Mouse (Mus musculus): ENCODE measurements around the gene Slc26a11. TPM values are rescaled to one million over a fixed set of nuclear protein-coding genes. Genes with fewer than 3 reads are reported as not detected.

Gene Slc26a11
- polyA plus RNA-seq, 1 experiment from 2014 or later = 7.4 TPM

DNA sequence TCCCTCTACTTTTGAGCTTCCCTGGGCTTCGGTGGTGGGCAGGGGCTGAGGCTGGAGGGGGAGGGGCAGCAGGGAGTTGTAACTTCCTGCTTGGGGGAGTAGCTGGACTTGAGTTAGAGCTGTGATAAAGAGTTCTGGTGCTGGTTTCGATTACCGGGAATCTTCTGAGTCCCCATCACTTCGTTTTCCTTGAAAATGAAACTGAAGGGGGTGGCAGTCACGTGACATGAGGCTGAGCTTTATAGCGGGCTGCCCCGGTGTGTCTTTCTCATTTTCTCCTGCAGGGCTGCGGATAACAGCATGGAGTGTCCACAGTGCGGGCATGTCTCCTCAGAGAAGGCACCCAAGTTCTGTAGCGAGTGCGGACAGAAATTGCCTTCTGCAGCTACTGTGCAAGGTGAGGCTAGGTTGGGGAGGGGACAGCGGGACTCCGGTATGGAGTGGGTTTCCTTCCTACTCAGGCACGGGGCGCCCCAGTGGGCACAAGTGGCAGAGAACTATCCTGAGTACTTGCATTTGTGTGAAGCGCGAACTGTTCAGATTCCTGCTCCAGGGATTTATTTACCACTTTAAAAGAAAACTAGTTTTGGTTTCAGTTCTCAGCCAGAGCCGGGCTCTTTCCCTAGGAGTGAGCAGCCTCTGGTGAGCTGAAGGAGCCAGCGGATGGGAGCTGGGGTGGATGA, 37.6 kb downstream of the Slc26a11 start, which contains the start of gene Rnf213:
TSS of gene Rnf213 (plus strand) at position 301 of the 683 bp plus-strand sequence.
- Histone ChIP-seq H3K27me3 (ENCODE audit: low read depth, poor library complexity, severe bottlenecking) (peaks cover 93% of the 10 kb centered on the region), H3K9me3 (replicated peaks) (no peaks in the 10 kb centered on the region), H3K4me3 (peak within 1 kb of the TSS; percentile 57), H3K27ac (replicated peaks) (peak within 1 kb of the TSS; percentile 55), H3K36me3 (no peaks in the 10 kb centered on the region), H3K4me1 (peaks cover 45% of the 10 kb centered on the region)
- WGBS = 1% methylated on average over 19 of the region's 19 CpGs
- peak; percentile 63 for DNase-seq (ENCODE audit: low spot score)

DNA sequence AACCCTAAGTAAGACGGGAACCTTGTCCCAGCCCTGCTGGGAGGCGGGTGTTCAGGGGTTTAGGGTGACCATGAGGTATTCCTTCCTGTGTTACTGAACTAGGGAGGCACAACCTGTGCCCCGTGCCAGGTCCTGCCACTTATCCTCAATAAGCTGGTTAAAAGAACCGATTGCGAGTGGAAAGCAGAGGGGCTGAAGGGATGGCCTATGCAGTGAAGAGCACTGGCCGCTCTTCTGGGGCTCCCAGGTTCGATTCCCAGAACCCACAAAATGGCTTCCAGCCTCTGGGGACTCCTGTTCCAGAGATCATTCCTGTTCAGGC, 38.1 kb downstream of the Slc26a11 start:
- no peak for DNase-seq (ENCODE audit: low spot score)
- H3K9me3 ChIP-seq (replicated peaks) = no peaks in the 10 kb centered on the region
- no peak overlapping the region for H3K27ac ChIP-seq (replicated peaks)
- peaks cover 45% of the 10 kb centered on the region for H3K4me1 ChIP-seq
- H3K4me3 ChIP-seq = peak overlapping the region; percentile 57
- H3K36me3 ChIP-seq = no peaks in the 10 kb centered on the region
- peaks cover 93% of the 10 kb centered on the region for H3K27me3 ChIP-seq (ENCODE audit: low read depth, poor library complexity, severe bottlenecking)
- WGBS = 26% methylated on average over 7 of the region's 7 CpGs

DNA sequence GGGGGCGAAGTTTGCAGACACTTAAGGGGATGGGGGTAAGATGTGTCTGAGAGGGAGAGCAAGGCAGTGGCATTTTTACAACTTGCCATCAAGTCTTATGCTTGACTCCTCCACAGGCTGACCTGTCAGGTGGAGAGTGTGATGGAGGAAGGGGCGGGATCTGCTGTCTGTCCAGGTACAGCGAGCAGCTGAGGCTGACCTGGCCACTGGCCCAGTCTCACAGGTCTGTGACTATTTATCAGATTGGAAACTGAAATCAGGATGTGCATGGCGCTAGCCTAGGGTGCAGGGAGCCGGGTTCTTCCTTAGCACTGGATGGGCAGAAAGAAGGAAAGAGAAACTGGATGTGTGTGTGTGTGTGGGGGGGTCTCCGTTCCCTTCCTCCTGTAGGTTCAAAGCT, 38.9 kb downstream of the Slc26a11 start:
- 36% methylated on average over 6 of the region's 6 CpGs for WGBS
- H3K9me3 ChIP-seq (replicated peaks) = no peaks in the 10 kb centered on the region

DNA sequence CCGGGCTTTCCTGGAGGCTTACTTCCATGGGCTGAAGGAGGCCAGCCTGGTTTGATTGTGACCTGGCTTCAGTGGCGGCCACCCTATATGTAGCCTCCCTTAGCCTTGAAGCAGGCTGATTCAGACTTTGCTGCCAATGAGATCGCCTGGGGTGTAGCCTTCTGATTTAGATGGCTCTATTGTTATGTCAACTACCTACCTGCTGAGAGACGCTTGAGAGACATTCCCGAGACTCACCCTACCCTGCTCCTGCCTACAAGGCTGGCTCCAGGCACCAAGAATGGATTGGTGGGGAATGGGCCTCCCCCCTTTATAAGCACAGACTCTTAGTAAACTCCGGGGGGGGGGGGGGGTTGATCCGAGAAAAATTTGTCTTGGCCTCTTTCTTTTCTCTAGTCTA, 40.0 kb downstream of the Slc26a11 start:
- H3K36me3 ChIP-seq = no peaks in the 10 kb centered on the region
- H3K4me1 ChIP-seq = peaks cover 35% of the 10 kb centered on the region
- no peak for DNase-seq (ENCODE audit: low spot score)
- peaks cover 74% of the 10 kb centered on the region for H3K27me3 ChIP-seq (ENCODE audit: low read depth, poor library complexity, severe bottlenecking)
- H3K27ac ChIP-seq (replicated peaks) = no peak overlapping the region
- WGBS = under 1% methylated on average over 7 of the region's 7 CpGs
- no peaks in the 10 kb centered on the region for H3K9me3 ChIP-seq (replicated peaks)
- H3K4me3 ChIP-seq = no peak overlapping the region

More for the DNA sequence above, 38.9 kb downstream of the Slc26a11 start:
- H3K27me3 ChIP-seq (ENCODE audit: low read depth, poor library complexity, severe bottlenecking) = peaks cover 85% of the 10 kb centered on the region
- no peaks in the 10 kb centered on the region for H3K36me3 ChIP-seq
- H3K27ac ChIP-seq (replicated peaks) = no peak overlapping the region
- DNase-seq (ENCODE audit: low spot score) = no peak
- no peak overlapping the region for H3K4me3 ChIP-seq
- H3K4me1 ChIP-seq = peaks cover 45% of the 10 kb centered on the region

DNA sequence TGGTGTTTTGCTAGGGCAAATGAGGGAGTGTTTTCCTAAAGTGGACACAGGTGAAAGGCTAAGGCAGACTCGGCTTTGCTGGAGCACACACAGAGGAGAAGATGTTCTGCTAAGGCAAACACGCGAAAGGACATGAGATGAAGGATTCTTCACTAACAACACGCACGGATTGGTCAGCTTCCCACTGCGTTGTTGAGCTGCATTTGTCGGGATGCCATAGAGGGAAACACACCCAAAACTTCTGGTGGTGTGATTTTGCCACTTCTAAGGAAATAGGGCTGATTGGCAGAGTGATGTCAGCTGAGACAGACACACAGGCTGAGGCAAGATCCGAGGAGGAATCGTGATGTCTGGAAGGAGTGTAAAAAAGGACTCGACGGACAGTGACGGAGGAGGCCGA, 40.6 kb downstream of the Slc26a11 start:
- Histone ChIP-seq H3K4me1 (peaks cover 29% of the 10 kb centered on the region), H3K9me3 (replicated peaks) (no peaks in the 10 kb centered on the region), H3K36me3 (no peaks in the 10 kb centered on the region), H3K4me3 (no peak overlapping the region), H3K27me3 (ENCODE audit: low read depth, poor library complexity, severe bottlenecking) (peaks cover 68% of the 10 kb centered on the region), H3K27ac (replicated peaks) (no peak overlapping the region)
- 13% methylated on average over 13 of the region's 13 CpGs for WGBS
- no peak for DNase-seq (ENCODE audit: low spot score)

DNA sequence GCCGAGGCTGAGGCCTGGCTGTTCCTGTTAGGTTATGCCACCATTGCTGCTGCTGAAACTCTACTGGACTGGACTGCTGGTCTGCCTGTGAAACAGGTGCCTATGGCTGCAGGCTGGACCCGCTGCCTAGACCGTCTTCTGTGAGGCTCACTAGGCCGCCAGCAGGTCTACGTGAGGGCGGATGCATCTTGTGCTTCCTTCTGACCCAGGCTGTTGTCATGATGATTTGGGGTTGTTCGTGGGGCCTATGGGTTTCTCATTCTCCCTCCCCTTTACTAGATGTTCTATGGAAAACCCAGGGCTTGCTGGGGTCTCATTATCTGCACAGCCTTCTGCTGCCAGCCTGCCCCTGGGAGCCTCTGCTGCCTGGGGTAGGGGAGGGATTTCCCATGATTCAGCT, 41.1 kb downstream of the Slc26a11 start:
- peaks cover 28% of the 10 kb centered on the region for H3K4me1 ChIP-seq
- H3K36me3 ChIP-seq = no peaks in the 10 kb centered on the region
- no peak overlapping the region for H3K27ac ChIP-seq (replicated peaks)
- peaks cover 63% of the 10 kb centered on the region for H3K27me3 ChIP-seq (ENCODE audit: low read depth, poor library complexity, severe bottlenecking)
- no peak overlapping the region for H3K4me3 ChIP-seq
- DNase-seq (ENCODE audit: low spot score) = no peak
- H3K9me3 ChIP-seq (replicated peaks) = no peaks in the 10 kb centered on the region
- WGBS = 35% methylated on average over 7 of the region's 7 CpGs

DNA sequence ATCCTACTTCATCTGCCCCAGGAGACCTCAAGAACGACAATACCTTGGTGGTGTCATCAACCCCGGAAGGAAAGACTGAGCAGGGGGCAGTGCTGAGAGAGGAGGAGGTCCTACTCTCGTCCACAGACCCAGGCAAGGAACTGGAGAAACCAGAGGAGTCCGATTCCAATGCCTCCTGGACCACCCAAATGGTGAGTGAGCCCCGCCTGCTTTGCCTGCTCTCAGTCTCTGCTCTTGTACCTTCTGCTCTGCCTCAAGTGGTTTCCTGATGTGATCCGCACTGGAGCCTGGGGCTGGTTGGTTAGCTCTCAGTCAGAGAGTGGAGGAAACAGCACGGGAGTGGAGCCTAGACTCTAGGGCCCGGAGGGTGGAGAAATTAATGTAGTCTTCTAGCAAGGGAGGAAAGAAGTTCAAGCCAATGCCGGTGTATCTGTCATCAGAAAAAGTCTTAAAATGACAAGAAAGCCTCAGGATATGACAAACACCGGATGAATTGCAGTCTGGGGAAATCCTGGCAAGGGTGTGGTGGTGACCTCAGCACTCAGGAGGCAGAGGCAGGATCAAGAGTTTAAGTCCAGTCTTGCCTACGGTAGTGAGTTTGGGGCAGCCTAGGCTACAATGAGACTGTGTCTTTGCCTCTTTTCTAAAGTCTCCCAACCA, 47.3 kb downstream of the Slc26a11 start:
- Histone ChIP-seq H3K4me1 (no peaks in the 10 kb centered on the region), H3K36me3 (no peaks in the 10 kb centered on the region), H3K4me3 (no peak overlapping the region), H3K9me3 (replicated peaks) (no peaks in the 10 kb centered on the region), H3K27me3 (ENCODE audit: low read depth, poor library complexity, severe bottlenecking) (peaks cover 6% of the 10 kb centered on the region; the same call in 1 of the 2 replicates), H3K27ac (replicated peaks) (no peak overlapping the region)
- 57% methylated on average over 11 of the region's 11 CpGs for WGBS
- DNase-seq (ENCODE audit: low spot score) = no peak

DNA sequence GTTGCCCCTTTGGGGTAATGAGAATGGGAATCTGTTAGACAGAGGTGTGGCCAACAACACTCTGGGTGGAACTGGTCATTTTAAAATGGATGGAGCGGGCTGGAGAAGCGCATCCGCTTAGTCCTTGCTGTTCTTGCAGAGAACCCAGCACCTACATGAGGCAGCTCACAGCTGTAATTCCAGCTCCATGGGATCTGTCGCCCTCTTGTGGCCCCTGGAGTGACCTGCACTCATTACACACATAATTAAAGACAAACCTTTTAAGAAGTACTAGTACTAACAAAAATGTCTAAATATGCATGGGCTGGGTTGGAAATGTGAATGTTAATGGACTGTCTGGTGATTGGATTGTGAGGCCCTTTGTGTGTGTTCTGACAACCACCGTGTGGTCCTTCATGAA, 49.3 kb downstream of the Slc26a11 start:
- no peaks in the 10 kb centered on the region for H3K27me3 ChIP-seq (ENCODE audit: low read depth, poor library complexity, severe bottlenecking)
- DNase-seq (ENCODE audit: low spot score) = peak; percentile 53
- H3K4me1 ChIP-seq = no peaks in the 10 kb centered on the region
- no peak overlapping the region for H3K27ac ChIP-seq (replicated peaks)
- 47% methylated on average over 5 of the region's 5 CpGs for WGBS
- H3K4me3 ChIP-seq = no peak overlapping the region
- no peaks in the 10 kb centered on the region for H3K36me3 ChIP-seq
- H3K9me3 ChIP-seq (replicated peaks) = no peaks in the 10 kb centered on the region

DNA sequence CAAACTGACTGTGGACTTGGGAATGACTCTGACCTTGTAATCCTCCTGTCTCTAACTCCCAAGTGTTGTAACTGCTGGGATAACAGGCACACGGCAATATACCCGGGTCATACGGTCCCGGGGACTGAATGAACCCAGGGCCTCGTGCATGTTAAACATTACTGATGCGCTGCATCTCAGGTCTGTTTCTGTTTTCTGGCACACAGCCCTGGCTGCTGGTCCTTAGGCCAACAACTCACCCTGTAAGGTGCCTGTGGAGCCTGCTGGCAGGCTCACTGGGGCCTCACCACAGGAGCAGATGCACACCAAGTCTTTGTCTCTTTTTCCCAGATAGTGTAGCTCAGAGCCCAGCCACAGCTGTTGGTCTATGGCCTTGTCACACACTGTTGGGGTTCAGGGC, 52.0 kb downstream of the Slc26a11 start:
- Histone ChIP-seq H3K27ac (replicated peaks) (no peak overlapping the region), H3K36me3 (no peaks in the 10 kb centered on the region), H3K9me3 (replicated peaks) (no peaks in the 10 kb centered on the region), H3K4me1 (no peaks in the 10 kb centered on the region), H3K27me3 (ENCODE audit: low read depth, poor library complexity, severe bottlenecking) (no peaks in the 10 kb centered on the region), H3K4me3 (no peak overlapping the region)
- WGBS = 91% methylated on average over 6 of the region's 6 CpGs
- DNase-seq (ENCODE audit: low spot score) = no peak

DNA sequence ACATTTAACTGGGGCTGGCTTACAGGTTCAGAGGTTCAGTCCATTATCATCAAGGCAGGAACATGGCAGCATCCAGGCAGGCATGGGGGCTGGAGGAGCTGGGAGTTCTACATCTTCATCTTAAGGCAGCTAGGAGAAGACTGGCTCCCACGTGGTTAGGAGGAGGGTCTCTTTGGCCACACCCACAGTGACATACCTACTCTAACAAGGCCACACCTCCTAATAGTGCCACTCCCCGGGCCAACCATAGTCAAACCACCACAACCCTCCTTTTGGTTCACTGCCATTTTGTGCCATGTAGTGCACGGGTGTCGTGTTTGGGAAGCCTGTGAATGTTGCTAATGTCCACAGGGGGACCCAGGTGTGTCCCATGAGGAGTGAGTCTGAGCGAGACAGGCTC, 52.6 kb downstream of the Slc26a11 start:
- Histone ChIP-seq H3K4me1 (no peaks in the 10 kb centered on the region), H3K27ac (replicated peaks) (no peak overlapping the region), H3K4me3 (no peak overlapping the region), H3K9me3 (replicated peaks) (no peaks in the 10 kb centered on the region), H3K27me3 (ENCODE audit: low read depth, poor library complexity, severe bottlenecking) (no peaks in the 10 kb centered on the region), H3K36me3 (no peaks in the 10 kb centered on the region)
- no peak for DNase-seq (ENCODE audit: low spot score)
- 64% methylated on average over 5 of the region's 5 CpGs for WGBS

DNA sequence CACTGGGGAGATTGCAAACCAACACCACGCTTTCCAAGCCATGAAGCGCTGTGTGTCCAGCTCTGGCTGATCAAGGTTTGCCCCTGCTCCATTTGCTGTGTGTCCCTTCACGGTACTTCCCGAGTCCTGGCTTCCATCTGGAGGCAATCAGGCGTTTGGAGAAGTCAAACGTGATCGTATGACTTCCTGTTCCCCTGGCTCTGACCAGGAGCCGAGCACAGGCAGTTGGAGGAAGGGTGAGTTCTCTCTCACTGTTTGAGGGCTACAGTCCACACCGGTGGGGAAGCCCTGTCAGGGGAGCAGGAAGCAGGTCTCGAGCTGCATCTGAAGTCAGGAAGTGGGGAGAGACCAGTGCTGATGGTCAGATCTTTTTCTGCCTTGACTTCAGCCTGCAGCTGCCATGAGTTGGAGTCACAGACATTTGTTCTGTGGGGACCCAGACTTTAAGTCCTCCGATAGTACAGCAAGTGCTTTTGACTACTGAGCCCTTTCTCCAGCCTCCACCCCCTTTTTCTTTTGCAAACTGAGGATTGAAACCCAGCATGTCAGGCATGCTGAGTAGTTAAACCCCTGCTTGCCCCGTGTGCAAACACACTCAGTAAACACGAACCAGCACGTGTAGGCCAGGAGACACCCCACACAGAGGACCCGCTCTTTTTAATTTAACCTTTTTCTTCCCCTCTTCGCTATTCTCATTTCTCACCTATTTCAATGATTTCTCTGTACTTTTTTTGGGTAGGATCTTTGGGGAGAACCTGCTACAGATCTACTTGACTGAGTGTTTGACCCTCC, 64.2 kb downstream of the Slc26a11 start:
- no peaks in the 10 kb centered on the region for H3K27me3 ChIP-seq (ENCODE audit: low read depth, poor library complexity, severe bottlenecking)
- H3K4me1 ChIP-seq = 0 out of 2 replicates have a peak, but pooled peaks cover 5% of the 10 kb centered on the region
- no peak overlapping the region for H3K27ac ChIP-seq (replicated peaks)
- H3K36me3 ChIP-seq = no peaks in the 10 kb centered on the region
- DNase-seq (ENCODE audit: low spot score) = no peak
- H3K4me3 ChIP-seq = no peak overlapping the region
- WGBS = 69% methylated on average over 16 of the region's 16 CpGs
- H3K9me3 ChIP-seq (replicated peaks) = no peaks in the 10 kb centered on the region

DNA sequence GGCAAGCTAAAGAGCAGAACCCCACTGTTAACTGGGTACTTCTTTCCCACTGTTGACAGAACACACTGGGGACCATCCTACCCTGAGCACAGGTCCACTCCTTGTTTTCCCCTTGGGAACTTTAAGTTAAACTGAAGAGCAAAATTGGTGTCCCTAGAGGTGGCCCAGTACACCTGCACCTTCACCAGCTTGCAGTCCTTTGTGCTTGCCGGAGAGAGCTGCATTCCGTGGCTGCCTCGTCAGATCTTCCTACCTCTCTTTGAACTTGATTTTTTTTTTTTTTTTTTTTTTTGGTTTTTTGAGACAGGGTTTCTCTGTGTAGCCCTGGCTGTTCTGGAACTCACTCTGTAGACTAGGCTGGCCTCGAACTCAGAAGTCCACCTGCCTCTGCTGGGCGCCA, 65.1 kb downstream of the Slc26a11 start:
- Histone ChIP-seq H3K36me3 (no peaks in the 10 kb centered on the region), H3K4me1 (0 out of 2 replicates have a peak, but pooled peaks cover 5% of the 10 kb centered on the region), H3K27me3 (ENCODE audit: low read depth, poor library complexity, severe bottlenecking) (no peaks in the 10 kb centered on the region), H3K4me3 (no peak overlapping the region), H3K27ac (replicated peaks) (no peak overlapping the region), H3K9me3 (replicated peaks) (no peaks in the 10 kb centered on the region)
- 85% methylated on average over 5 of the region's 5 CpGs for WGBS
- no peak for DNase-seq (ENCODE audit: low spot score)

DNA sequence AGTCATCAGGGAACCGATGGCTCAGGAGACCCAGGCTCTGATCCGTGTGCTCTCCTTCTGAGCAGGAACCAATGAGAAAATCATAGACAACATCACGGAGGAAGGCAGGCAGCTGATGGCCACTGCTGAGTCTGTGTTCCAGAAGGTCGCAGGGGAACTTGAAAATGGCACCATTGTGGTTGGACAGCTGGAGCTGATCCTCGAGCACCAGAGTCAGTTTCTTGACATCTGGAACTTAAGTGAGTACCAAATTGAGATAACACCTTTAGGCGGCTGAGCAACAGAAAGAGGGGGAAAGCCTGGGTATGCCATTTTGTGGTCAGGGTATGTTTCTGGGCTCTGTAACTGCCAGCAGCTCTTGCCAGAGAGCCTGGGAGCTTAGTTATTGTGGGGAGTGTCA, 72.1 kb downstream of the Slc26a11 start:
- H3K36me3 ChIP-seq = no peaks in the 10 kb centered on the region
- no peaks in the 10 kb centered on the region for H3K9me3 ChIP-seq (replicated peaks)
- WGBS = 92% methylated on average over 6 of the region's 6 CpGs
- H3K27me3 ChIP-seq (ENCODE audit: low read depth, poor library complexity, severe bottlenecking) = no peaks in the 10 kb centered on the region
- no peak for DNase-seq (ENCODE audit: low spot score)
- peaks cover 14% of the 10 kb centered on the region for H3K4me1 ChIP-seq
- no peak overlapping the region for H3K27ac ChIP-seq (replicated peaks)
- no peak overlapping the region for H3K4me3 ChIP-seq

Measured in midbrain, embryonic 10.5 days (tissue).